Mouse (Mus musculus) embryo, embryonic 11 days (tissue): Measurements from ENCODE around the gene Fndc1.

Experiments used
- DNase-seq: peaks from one replicate; pipeline ENCODE4 v3.0.0-alpha.2; 2015

Fndc1 gene

DNA sequence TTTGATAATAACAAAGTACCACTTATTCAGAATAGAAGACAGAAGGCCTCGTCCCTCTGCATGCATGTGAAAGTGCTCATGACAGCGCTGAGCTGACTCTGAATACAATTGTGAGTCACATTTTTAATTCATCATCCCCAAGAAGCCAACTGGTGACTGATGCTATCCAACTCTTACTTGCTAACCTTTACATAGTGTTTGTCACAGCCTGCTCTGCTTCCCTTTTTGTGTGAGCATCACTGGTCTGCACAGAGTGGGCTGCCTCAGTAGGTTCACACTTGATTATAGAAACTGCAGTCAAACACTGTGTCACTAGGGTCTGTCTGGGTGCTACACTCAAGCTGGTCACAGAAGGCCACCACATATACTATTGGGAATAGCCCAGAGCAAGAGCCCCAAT, 10.5 kb downstream of the Fndc1 start:
- DNase-seq: no peak

DNA sequence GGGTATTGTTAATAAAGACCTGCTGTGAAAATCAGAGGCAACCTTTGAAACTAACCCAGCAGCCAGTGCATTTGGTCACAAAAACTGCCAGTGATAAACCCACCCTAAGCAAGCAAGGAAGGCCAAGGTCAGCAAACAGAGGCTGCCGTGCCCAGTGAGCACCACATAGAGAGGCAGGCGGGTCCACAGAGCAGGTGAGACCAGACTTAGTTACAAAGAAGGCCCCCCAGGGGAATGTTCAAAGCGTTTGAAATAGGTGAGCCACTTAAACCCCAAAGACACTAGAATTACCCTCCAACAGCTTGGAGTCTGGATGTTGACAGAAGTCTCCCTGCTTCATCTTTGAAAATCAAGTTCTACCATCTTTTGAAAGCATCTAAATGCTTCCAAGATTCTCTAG, 12.7 kb downstream of the Fndc1 start:
- DNase-seq: no peak

DNA sequence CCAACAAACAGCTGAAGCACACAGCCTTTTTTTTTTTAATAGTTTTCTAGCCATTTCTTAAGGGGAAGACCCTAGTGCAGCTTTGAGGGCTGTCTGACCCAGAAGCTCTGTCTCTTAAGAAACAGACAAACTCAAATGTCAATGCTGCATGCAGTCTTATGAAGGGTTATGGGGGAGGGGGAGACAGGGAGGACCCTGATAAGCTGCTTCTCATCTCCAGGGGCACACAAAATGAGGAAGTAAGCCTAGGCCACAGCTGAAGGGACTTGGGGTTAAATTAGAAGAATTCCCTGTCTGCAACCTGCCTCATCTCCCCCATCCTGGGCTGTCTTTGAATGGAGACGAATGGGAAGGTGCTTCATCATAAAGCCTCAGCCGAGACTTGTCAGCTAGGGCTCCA, 19.1 kb downstream of the Fndc1 start:
- no peak for DNase-seq

DNA sequence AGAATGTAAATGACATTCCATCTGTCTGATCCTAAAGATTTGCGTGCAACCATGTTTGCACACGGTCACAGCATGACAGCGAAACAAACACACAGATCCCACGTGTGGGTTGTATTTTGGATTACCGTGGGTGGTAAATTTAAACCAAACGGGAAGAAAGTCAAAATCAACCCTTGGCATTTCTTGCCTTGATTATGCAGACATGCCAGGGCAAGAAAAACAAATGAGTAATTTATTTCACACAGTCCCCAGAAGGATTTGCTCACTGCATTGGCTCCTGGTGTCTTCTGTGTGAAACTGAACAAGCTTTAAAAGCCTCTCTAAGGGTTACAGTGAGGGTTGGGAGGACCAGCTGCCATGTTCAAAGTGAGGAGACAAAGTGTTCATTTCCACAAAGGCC, 22.0 kb downstream of the Fndc1 start:
- no peak for DNase-seq

DNA sequence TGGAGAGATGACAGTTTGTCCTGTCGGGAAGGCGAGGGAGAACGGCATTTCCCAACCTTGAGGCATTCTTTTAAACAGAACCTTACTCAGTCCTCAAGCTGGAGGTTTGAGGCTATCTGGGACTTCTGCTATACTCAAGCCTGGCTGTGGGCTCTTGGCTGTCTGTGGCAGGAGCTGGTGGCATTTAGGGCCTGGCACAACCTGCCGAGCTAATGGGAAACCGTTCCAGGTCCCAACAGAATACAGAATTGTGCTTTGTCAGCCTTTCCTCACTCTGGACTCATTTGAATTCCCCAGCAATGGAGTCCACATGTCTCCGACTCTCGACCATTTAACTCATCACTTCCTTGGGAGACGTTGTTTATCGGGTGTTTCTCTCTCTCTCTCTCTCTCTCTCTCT, 24.6 kb downstream of the Fndc1 start:
- DNase-seq: no peak

DNA sequence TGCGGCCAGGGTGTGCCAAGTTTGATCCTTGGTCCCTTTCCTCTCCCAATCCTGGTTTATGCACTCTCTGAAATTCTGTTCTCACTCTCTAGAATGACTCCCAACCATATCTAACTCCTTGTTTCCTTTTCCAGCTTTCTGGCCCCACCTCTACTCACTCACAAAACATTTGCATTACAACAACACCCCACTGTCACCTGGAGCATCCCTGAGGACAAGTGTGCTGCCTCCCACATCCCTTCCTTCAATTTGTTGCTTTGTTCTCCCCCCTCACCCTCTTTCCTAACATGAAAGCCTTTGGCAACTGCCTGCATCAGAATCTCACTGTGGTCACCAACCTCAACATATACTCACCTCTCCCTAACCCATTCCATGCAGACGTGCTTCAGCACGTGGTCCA, 27.2 kb downstream of the Fndc1 start:
- DNase-seq: no peak

DNA sequence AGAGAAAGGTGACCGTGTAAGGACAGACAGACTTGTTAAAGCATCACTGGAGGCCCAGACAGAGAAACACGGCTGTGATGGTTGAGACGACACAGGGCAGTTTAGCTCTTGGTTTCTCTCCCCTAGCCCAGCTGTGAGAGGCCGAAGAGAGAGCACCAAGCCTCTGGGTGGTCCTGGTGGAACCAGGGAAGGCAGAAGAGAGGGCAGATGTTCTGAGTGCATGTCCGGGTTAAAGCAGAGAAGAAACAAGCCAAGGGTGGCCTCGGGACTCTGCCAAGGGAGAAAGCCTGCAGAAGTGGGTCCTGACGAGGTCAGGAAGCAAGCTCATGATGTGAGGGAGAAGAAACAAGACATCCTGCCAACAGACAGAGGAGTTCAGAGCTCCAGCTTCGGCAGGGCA, 31.5 kb downstream of the Fndc1 start:
- DNase-seq: no peak

DNA sequence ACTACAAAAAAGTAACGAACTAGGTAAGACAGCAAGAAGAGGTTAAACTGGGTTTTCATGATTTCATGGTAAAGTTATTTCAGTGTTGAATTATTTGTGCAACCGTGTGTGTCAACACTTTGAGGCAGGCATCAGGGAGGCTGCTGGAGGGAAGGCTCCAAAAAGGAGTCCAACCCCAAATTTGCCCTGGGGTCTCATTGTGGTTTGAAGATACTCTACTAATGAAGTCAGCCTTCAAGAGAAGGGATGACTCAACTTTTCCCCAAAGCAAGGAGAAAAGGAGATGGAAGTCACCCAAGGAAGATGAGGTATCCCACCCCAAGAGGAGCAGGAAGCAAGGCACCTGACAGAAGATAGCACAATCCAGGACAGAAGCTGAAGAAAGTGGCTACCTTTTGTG, 31.9 kb downstream of the Fndc1 start:
- DNase-seq: no peak

DNA sequence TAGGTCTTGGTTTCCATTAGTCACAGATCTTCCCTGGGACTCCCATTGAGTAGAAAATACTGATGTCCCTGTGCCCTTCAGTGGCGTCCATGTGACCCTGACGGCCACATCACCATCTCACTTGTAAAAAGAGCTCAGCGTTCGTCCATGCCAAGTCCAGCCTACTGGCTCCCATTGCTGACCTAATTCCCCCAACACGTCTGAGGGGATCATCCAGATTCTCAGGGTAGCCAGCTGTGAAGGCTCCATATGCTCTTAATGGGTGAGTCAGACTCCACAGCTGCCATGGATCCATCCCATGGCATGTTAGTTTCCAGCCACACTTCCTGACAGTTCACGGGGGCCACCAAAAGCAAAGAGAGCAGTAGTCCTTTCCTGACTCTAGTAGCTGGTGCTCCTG, 33.0 kb downstream of the Fndc1 start:
- no peak for DNase-seq

DNA sequence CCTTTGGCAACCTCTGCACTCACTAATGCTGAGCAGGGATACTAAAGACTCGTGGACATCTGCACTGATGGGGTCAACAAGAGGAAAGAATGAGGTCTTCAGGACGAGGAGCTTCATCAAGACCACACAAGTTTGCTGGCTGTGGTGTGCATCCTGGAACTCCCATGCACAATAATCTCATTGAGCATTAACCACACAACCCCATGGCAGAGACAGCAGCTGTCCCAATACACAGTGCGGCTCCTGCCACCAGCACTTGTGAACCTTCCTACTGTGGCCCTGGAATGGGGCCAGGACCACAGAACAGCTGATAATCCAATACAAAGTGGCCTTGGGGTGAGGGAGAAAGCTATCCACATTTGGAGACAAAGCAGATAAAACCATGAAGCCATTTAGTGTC, 36.6 kb downstream of the Fndc1 start:
- DNase-seq: no peak

DNA sequence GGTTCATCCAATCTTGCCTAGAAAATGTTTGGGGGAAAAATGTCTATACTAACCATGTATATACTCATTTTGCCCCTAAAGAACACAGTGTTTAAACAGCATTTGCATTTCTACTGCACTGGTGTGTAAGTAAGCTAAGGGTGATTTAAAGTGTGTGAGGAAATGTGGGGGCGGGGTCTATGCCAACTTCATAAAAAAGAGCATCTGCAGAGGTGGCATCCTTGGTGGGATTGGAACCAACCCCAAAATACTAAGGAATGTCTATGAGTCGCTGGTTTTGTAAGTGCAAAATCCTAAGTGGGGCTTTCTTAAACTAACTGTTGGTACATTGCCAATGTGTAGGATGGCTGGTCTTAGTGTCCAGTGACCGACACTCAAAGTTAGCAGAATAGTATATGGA, 53.0 kb downstream of the Fndc1 start:
- DNase-seq: no peak

DNA sequence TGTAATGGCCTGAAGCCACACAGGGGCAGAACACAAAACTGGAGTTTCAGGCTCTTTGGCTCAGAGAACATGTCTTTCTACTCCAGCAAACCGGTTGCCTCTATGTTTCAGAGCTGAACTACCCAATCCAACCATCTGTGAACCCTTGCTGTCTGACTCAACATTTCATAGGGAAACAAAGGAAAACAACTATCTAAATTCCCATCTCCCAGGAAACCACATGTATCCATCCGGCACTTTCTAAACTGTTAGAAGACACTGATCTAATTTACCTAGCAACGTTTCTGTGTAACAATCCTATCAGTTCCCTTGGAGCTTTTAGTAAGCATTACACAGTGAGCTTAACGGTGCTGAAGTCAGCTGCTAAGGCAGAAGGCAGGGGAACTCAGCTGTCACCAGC, 67.3 kb downstream of the Fndc1 start:
- DNase-seq: no peak

DNA sequence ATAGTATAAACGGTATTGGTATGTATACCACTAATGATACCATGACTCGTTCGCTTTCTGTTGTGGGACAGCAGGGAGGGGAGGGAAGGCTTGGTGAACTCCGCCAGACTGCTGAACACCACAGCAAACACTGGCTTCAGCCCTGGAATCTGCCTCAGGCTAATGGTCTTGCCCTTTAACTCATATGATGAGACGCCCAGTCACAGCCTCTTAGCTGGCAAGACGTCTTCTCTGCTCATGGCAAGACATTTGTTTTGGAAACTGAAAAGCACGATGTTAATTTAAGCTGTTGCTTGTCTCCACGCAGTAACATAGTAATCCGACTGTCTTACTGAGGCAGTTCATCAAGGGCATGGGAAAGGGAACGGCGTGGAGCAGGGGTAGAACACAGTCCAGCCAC, 72.1 kb downstream of the Fndc1 start:
- DNase-seq: no peak

DNA sequence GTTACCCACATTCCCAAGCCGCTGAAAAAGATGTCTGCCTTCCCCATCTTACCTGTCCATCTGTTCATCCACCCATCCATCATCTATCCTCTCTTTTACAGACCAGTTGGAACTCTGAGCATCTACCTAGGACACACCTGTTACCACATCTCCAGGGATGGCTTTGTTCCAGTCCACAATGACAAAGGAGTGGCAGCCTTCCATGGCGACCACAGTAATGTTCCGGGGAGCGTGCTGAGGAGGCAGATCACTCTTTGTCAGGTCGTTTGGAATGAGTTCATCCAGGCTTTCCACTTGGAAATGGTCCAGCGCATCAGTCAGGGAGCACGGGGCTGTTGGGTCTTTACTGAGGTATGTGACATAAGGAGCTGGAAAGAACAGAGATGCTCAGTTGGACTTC, 73.7 kb downstream of the Fndc1 start:
- DNase-seq: no peak

DNA sequence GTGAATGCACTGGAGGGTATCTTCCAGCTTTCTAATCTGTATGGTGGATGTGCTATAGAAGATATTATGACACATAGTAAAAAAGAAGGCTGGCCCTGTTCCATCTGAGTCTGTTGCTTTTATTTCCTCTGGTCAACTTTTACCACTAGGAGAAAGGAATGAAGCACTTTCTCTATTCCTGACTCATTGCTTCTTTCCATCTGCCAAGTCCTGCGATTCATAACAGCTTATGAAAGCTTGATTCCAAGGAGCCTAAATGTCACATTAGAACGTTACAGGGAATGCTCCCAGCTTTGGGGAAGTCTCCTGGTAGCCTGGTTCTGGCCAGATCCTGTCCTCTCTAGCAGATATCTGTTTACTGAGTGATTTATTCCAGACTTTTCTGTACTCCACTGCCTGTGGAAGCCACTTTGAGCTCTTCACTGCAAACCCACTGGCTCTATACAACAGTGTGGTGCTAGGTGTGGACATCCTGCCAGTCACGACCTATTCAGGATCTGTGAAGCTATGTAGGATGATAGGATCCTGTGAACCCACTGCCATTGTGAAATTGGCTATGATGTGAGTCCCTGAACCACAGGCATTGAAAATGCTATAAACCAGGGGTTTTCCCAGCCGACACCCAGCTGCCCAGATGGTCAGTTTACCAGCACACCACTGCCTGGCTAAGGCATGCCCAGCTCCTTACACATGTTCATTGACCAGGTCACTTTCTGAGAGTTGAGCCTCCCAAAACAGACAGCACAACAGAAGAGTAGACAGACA, 77.9 kb downstream of the Fndc1 start:
- DNase-seq: no peak

DNA sequence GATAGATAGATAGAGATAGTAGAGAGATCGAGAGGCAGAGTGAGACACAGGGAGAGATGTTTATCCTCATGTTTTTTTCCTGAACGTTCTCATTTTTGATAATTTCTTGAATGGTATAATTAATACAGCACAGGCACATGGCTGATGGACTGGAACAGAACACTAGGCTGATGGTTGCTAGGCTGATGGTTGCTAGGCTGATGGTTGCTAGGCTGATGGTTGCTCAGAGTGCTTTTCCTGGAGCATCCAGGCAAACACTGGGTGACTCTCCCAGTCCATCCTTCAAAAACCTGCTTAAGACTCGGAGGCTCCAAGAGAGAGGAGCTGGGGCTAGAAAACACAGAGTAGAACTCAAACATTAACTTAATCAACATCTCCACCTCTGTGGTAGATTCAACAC, 80.3 kb downstream of the Fndc1 start:
- no peak for DNase-seq

DNA sequence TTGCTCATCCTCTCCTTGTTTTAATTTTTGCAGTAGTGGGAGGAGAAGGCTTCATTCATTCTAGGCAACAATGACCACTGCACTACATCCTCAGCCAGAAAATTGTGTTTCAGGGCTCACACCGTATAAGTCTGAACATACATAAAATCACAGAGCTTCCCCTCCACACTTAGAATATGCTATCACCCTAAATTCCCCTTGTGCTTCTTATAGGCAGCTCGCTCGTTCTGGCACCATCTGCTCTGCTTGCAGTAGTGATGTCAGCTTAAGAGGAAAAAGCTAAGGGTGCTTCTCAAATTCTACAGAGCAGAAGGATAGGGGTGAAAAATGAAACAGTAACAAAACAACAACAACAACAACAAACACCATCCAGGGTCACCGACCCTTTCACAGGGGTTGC, 82.1 kb downstream of the Fndc1 start:
- DNase-seq: no peak

DNA sequence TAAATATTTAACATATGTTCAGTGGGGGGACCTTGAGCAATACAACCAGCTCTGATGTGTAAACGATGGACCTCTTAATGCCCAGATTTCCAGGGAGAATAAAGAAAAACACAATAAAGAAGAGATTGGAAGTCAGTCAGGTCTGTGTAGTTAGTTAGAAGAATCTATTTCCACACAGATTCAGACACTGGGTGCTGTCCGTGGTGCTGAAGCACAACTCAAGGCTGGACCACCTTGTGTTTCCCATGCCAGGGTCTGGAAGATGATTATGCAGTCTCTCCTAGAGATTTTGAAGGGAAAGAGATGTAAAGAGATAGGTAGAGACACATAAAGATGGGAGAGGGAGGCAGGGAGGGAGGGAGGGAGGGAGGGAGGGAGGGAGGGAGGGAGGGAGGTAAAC, 86.1 kb downstream of the Fndc1 start:
- peak; percentile 86 for DNase-seq

DNA sequence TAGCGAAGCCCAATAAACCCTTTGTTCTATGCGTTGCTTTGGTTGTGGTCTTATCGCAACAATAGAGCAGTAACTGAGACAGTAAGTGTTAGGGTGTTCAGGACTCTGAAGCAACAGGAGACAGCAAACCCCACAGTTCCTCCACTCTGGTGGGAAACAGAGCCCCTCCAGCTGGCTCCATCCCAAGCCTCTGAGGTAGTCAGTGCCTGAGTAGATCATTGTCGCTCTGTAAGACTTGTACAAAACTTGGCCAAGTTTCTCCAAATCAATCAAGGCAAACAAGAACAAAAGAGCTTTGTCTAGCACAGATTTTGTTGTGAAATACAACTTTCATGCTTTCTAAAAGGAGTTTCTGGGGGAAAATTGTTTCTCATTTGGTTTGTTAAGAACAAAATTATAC, 104.1 kb downstream of the Fndc1 start:
- DNase-seq: no peak

DNA sequence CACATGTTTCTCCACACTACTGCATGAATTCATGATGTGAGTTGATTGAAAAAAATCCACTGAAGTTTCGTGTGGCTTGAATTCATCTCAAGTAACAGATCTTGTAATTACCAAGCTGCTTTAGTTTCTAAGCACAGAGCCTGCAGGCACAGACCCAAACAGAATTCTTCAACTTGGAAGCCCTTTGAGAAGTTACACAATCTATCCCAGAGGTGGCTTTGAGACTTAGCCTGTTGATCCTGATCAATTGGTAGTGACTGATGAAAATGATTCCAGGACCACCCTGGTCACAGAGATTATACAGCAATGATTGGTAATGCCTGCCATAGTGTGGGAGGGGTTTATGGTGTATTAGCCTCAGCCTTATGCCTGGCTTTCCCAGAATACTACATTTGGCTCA, 108.2 kb downstream of the Fndc1 start:
- DNase-seq: no peak

DNA sequence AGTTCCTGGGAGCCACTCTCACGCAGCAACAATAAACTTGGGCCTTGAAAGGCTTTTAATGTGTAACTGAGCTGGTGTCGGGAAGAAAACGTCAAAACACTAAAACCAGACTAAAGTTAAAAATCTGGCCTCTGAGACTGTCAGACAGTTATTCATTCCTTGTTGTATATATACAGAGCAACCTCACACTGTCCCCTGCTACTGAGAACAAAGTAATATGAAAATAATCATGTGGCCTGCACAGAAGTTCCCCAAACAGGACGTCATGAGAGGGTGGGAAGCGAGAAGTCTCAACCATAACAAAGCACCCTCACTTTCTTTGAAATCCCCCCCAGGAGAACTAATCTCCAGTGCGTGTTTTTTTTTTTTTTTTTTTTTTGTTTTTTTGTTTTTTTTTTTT, 109.2 kb downstream of the Fndc1 start:
- no peak for DNase-seq

DNA sequence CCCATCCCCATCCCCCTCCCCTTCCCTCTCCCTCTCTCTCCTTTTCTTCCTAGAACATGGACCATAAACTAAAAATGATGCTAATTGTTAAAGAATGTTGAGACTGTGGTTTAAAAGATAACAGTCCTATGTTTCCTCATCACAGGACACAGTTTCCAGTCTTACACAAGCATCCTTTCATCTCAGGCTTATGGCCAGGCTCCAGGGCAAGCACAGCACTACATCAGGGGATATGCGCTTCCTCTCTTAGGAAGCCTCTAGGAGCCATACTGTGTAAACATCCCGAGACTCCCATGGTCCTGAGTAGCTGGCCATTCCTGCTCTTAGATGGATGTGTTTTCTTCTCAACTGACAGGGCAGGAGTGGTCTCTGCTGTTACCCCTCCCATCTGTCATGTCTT, 114.1 kb downstream of the Fndc1 start:
- DNase-seq: no peak

DNA sequence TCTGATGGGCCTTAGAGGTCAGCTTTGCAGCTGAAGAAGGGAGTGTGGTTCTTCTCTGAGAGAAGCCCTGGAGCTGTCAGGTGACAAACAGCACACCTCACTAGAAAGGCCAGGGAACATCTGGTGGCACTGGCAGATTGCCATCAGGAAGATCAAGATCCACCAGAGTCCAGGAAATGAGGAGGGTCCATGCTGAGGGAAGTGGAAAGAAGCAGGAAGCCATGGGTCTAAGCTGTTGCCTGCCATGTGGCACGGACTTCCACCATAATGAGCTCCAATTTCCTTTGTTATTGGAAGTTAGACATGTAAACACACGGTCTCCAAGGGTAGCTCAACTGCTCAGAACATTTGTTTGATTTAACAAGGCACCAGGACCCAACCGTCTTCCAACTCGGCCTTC, 120.0 kb downstream of the Fndc1 start:
- DNase-seq: no peak

DNA sequence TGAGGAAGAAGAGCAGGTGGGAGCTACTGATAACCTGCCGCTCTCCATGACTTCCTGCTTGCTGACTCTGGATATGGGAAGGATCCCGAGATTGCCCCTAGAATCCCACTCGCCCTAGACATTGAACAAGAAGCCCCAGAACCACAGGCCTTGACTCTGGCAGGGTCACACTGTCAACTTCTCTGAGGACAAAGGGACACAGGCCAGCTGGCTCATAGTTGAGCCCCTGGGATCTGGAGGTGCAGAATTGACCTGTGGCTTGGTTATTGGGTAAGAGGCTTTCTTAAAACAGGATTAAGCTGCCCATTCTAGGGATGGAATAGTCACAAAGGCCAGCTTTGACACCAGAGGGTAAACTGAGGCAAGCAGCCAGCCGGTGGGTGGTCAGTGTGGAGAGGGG, 136.8 kb downstream of the Fndc1 start:
- no peak for DNase-seq
